ENCODE assay signal across 8 mouse cellular contexts in genomic region chr12:8641425-8641735, GRCm38 (mm10). TPM values are rescaled to one million over a fixed set of nuclear protein-coding genes. Genes with fewer than 3 reads are reported as not detected.
DNase-seq lines count a peak whose midpoint lies in the region; ATAC-seq and TF ChIP-seq lines count a peak whose summit lies in the region.

No protein-coding gene starts in this region.

- H3K9me3 ChIP-seq in heart, embryonic 16.5 days (replicated peaks; ENCODE audit: control insufficient read depth, low read length) = no peaks in the 10 kb centered on the region
- H3K9me3 ChIP-seq in liver, embryonic 14.5 days (ENCODE audit: control insufficient read depth, low read length) = no peaks in the 10 kb centered on the region

- no peak for TF ChIP-seq CTCF in bone marrow macrophage, adult 2 months (IDR thresholded peaks at IDR 0.05; ENCODE audit: low read depth, low read length)
- TF ChIP-seq CTCF in liver, embryonic 14.5 days (IDR thresholded peaks at IDR 0.05; ENCODE audit: low read depth) = no peak

- H3K36me3 ChIP-seq in heart, embryonic 16.5 days (ENCODE audit: control insufficient read depth, insufficient read depth) = no peaks in the 10 kb centered on the region
- H3K36me3 ChIP-seq in liver, embryonic 14.5 days (replicated peaks; ENCODE audit: control insufficient read depth, insufficient read depth, low read depth) = no peaks in the 10 kb centered on the region

- no peak for TF ChIP-seq POLR2A in bone marrow macrophage, adult 2 months (IDR thresholded peaks at IDR 0.05; ENCODE audit: borderline replicate concordance, low read depth, low read length)

- H3K4me2 ChIP-seq in heart, embryonic 16.5 days (ENCODE audit: low read depth, low read length) = peak overlapping the region; percentile 79
- peak overlapping the region; percentile 88 for H3K4me2 ChIP-seq in liver, embryonic 14.5 days (ENCODE audit: low read depth)

- peaks cover 2% of the 10 kb centered on the region for H3K4me1 ChIP-seq in bone marrow macrophage, adult 2 months (ENCODE audit: control insufficient read depth, insufficient read depth, low read length)
- H3K4me1 ChIP-seq in heart, embryonic 16.5 days (ENCODE audit: control insufficient read depth, insufficient read depth, low read length) = no peaks in the 10 kb centered on the region
- peaks cover 0 to 2% of the 10 kb centered on the region in 2 experiments; a peak in 1 of 4 replicates for H3K4me1 ChIP-seq in liver, embryonic 14.5 days (replicated peaks; ENCODE audit: control insufficient read depth in 2 of 2, insufficient read depth in 2 of 2, low read length in 1 of 2)

- 7% methylated on average over 10 of the region's 10 CpGs for WGBS in heart, embryonic 16.5 days
- WGBS in liver, embryonic 14.5 days (ENCODE audit: insufficient replicate concordance) = 17% methylated on average over 10 of the region's 10 CpGs

- H3K27ac ChIP-seq in bone marrow macrophage, adult 2 months (ENCODE audit: insufficient read depth, low read depth, low read length) = no peak overlapping the region
- H3K27ac ChIP-seq in heart, embryonic 16.5 days (ENCODE audit: low read length) = no peak overlapping the region
- no peak overlapping the region for H3K27ac ChIP-seq in liver, embryonic 14.5 days

- H3K4me3 ChIP-seq in bone marrow macrophage, adult 2 months (ENCODE audit: insufficient read depth, low read length) = peak overlapping the region; percentile 64
- peak overlapping the region; percentile 76 for H3K4me3 ChIP-seq in heart, embryonic 16.5 days (ENCODE audit: low read length)
- H3K4me3 ChIP-seq in liver, embryonic 14.5 days (ENCODE audit: insufficient read depth in 1 of 2, low read depth in 2 of 2, low read length in 2 of 2) = peak overlapping the region; percentile 79 to 96

- DNase-seq in kidney, adult 11 months = peak; percentile 23
- DNase-seq in kidney, postnatal 14 days = no peak
- no peak for DNase-seq in liver, embryonic 14.5 days (ENCODE audit: low read depth in 3 of 3, low spot score in 3 of 3)
- DNase-seq in right cerebral cortex, postnatal 4 days = no peak
- DNase-seq in adrenal gland, postnatal 4 days (ENCODE audit: low spot score in 2 of 2) = no peak

- no peak for TF ChIP-seq EP300 in liver, embryonic 14.5 days (IDR thresholded peaks at IDR 0.05; ENCODE audit: low read depth)

- H3K27me3 ChIP-seq in heart, embryonic 16.5 days (ENCODE audit: control insufficient read depth, insufficient read depth, low read length) = no peaks in the 10 kb centered on the region
- no peaks in the 10 kb centered on the region for H3K27me3 ChIP-seq in liver, embryonic 14.5 days (ENCODE audit: control insufficient read depth, insufficient read depth, low read length)

- 0 out of 2 replicates have a peak, but pooled peaks have one; percentile 21 for ATAC-seq in heart, embryonic 16.5 days (replicated peaks; ENCODE audit: extremely low read depth, insufficient read depth, low FRiP score)
- no peak for ATAC-seq in liver, embryonic 14.5 days (ENCODE audit: insufficient read depth)
- ATAC-seq in granulocyte monocyte progenitor cell, adult 5-6 weeks (replicated peaks; ENCODE audit: poor library complexity, severe bottlenecking) = no peak

- peak overlapping the region; percentile 91 for H3K9ac ChIP-seq in heart, embryonic 16.5 days (ENCODE audit: low read length)
- peak overlapping the region; percentile 92 for H3K9ac ChIP-seq in liver, embryonic 14.5 days (replicated peaks)

RNA-seq across cellular contexts. Expression of gene Pum2, which starts 32.6 kb away (rescaled TPM):
- polyA plus RNA-seq in bone marrow macrophage, adult 2 months (2012; ENCODE audit: insufficient read depth, insufficient read length, missing spikeins) = 90.6 and 99.6 TPM in 2 replicates
- 26.2 and 27.9 TPM in 2 replicates for polyA plus RNA-seq in heart, embryonic 16.5 days (2015; fragmentation: Nextera tagmentation; extraction: Ambion mirVana)
- 17.3 and 20.6 TPM in 2 replicates for polyA plus RNA-seq in liver, embryonic 14.5 days (2012; rRNA removed)
- polyA plus RNA-seq in liver, embryonic 14.5 days (2014; fragmentation: Nextera tagmentation; extraction: Ambion mirVana) = 18.4 and 20.8 TPM in 2 replicates
- total RNA-seq in granulocyte monocyte progenitor cell, adult 5-6 weeks (2014; fragmentation: Nextera tagmentation) = 133 and 140 TPM in 2 replicates
- total RNA-seq in granulocyte monocyte progenitor cell, adult 5-6 weeks (2017) = 139 and 153 TPM in 2 replicates
- total RNA-seq in adrenal gland, postnatal 4 days (2021) = 100 to 1,000 TPM; 155 to 166 TPM

RNA-seq across cellular contexts. Expression of gene Slc7a15, which starts 42.5 kb away (rescaled TPM):
- not detected in 2 replicates for polyA plus RNA-seq in bone marrow macrophage, adult 2 months (2012; ENCODE audit: insufficient read depth, insufficient read length, missing spikeins)
- not detected in 2 replicates for polyA plus RNA-seq in heart, embryonic 16.5 days (2015; fragmentation: Nextera tagmentation; extraction: Ambion mirVana)
- 0.06 TPM in 2 replicates for polyA plus RNA-seq in liver, embryonic 14.5 days (2012; rRNA removed)
- 0.11 and 0.16 TPM in 2 replicates for polyA plus RNA-seq in liver, embryonic 14.5 days (2014; fragmentation: Nextera tagmentation; extraction: Ambion mirVana)
- not detected in 2 replicates for total RNA-seq in granulocyte monocyte progenitor cell, adult 5-6 weeks (2014; fragmentation: Nextera tagmentation)
- not detected in 2 replicates for total RNA-seq in granulocyte monocyte progenitor cell, adult 5-6 weeks (2017)
- total RNA-seq in adrenal gland, postnatal 4 days (2021) = not detected
